Mouse (Mus musculus) brain, embryonic 14.5 days (tissue): Measurements from ENCODE around the gene Inpp5e. TPM values are rescaled to one million over a fixed set of nuclear protein-coding genes. Genes with fewer than 3 reads are reported as not detected.
A peak's percentile ranks its signal among the peaks of the same experiment; 100 is the strongest.

Source experiments
- DNase-seq: peaks from one replicate; pipeline ENCODE4 v3.0.0-alpha.2; 2011; ENCODE audit warnings: low read depth
- CTCF ChIP-seq: fragments of 200-500 bp; IDR thresholded peaks from 2 replicates; pipeline ENCODE4 v1.5.1; 2012; ENCODE audit warnings: inconsistent platforms, mild to moderate bottlenecking, moderate library complexity, borderline replicate concordance; ENCODE audit not compliant: insufficient read depth, insufficient read length; ENCODE audit errors: extremely low read depth
- POLR2A ChIP-seq: fragments of 200-500 bp; IDR thresholded peaks from 2 replicates; pipeline ENCODE4 v1.6.1; 2012; ENCODE audit warnings: mild to moderate bottlenecking, inconsistent platforms, borderline replicate concordance; ENCODE audit not compliant: poor library complexity, insufficient read depth, insufficient read length, severe bottlenecking; ENCODE audit errors: extremely low read depth
- polyA plus RNA-seq: library from polyadenylated mRNA; depleted of rRNA; stranded (reverse); fragments of >200 nt; gene quantifications from 2 replicates; pipeline ENCODE4 v1.2.3, GENCODE M21; 2012; rRNA removed

Gene Inpp5e
- 39.4 and 44.8 TPM in 2 replicates for polyA plus RNA-seq

DNA sequence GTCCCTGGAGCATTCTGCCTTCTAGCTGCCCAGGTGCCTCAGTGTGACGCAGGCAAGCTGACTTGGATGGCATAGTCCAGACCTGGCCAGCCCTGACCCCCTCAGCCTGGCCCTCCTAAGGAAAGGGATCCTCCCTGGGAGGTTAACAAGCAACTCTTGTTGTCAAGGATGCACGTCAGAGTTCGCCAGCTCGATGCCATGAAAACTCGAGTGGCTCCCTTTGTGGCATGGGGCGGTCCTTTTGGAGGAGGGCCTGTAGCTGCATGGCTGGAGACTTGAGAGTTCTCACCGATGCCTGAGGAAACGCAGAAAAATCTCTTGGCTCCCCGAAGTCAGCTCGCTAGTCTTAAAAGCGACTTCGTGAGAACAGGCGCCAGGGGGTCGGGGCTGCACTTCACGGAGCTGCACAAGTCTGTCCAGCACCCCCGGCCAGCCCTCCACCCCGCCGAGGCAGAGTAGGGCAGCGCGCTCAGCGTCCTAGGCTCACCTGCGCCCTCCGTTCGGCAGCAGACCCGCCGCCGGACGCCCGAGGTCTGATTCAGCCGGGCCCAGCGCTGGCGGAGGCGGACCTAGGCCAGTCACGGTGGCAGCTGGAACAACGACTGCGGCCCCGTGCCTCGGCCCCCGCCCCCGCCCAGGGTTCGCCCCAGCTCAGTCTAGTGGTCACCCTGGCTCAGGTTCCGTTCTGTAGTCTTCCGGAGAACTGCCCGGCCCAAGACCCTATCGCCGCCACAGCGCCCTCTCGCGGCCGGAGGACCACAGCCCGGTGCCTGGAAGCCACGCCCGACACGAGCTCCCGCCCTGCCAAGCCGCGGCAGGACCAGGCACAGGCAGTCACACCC lies at the start of gene Inpp5e:
TSS of gene Inpp5e (minus strand) at position 689 of the 842 bp plus-strand sequence.
- TF ChIP-seq CTCF (peak; percentile 97), POLR2A (peak; percentile 48; the same call in 1 of the 2 replicates)
- peak; percentile 96 for DNase-seq

DNA sequence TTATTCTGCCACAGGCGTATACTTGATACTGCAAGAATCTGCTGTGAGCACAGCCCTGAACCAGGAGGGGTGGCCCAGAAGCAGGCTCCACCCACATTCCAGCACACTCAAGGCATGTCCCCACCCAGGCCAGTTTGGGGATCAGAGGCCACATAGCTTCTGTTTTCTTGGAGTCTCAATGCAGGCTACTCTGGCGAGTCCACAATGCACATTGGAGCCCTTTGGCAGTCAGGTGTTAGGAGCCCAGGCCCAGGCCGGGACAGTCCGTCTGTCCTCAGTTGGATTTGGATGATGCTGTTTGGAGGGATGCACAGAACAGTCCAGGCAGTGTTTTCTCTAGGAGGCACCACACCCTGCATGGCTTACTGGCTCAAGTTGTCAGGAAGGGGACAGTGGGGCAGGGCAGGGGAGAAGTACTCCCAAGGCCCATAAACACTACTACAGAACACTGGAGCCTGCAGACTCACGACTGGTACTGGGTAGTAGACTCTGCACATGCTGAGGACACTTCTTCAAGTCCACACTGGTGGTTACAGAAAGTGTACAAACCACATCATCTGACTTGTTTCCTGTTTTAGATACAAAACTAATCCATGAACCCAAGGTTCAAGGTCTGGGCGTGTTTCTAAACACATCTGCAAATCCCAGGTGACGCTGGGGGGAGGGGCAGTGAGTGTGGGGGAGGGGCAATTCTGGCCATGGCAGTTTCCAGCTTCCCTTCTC lies 49.6 kb upstream of the Inpp5e start:
- DNase-seq: no peak
- TF ChIP-seq CTCF (no peak), POLR2A (no peak)

DNA sequence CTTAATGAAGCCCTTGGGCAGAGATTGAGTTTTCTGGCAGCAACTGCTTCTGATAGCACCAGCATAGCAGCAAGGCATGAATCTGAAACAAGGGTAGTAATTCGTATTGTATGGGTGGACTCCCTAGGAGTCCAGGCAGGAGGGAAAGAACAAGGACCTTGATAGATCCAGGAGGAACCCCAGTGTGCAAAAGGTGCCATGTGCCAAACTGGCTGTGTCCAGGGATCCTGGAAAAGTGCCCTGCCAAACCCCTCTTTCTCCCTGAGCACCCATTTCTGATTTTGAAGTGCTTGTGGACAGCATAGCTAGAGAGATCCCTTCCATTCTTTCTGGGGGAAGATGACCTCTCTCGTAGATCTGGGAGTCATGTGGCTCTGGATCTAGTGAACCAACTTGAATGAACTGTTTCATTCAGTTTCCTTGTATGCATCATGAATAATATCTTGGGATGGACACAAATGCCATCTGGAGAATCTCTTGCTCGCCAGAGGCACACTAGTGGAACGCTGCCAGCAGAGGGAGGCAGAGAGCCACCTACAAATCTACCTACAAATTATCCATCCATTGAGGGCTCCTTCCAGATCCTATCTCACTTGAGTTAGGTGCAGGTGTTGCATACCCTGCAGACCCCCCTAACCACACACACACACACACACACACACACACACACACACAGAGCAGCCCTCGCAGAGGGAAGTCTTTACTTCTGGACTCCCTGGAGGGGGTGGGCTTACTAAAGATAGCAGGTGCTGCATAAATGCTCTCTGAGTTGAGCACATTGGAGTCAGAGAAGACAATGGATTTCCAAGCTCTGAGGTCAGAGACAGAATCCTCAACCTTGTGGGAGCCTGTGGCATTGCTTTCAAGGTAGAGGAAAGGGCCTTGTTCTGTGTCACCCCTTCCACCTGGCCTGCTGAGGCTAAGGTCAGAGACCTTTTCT lies 40.4 kb upstream of the Inpp5e start:
- DNase-seq: peak; percentile 91
- no peak for TF ChIP-seq POLR2A
- TF ChIP-seq CTCF: peak; percentile 91

DNA sequence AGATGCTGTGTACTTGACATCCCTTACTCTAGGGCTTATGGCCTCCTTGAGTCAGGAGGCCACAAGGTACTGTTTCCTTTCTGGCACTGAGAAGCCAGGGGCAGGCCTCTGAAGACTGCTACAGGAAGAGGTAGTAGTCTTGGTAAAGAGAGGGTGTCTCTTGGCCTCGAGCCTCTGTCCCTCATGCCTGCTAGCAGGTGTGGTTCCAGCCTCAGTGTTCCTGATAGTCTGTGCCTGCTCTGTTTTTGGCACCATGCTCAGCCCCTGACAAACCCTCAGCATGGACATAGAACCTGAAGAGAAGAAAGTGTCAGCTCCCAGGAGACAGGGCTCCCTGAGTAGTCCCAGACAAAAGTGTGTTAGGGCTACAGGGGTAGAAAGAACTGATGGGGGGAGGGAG lies 38.4 kb upstream of the Inpp5e start:
- no peak for DNase-seq
- TF ChIP-seq POLR2A: no peak
- no peak for TF ChIP-seq CTCF

DNA sequence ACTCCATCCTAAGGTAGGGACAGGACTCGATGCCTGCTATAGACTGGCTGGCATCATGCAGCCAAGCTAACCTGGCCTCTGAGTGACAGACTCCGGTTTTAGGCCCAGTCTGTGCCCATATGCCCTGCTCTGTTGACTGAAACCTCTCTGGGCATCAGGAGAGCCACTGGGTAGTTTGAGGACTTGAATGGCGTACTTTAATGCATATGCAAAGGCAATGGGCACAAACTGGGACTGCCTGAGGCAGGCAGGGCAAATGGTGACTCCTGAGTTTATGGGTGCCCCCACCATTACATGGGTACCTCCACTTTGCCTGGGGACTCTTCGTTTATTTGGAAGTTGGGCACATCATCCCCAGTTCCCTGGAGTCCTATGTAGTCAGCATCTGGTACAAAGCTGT lies 37.7 kb upstream of the Inpp5e start:
- no peak for DNase-seq
- no peak for TF ChIP-seq CTCF
- no peak for TF ChIP-seq POLR2A

DNA sequence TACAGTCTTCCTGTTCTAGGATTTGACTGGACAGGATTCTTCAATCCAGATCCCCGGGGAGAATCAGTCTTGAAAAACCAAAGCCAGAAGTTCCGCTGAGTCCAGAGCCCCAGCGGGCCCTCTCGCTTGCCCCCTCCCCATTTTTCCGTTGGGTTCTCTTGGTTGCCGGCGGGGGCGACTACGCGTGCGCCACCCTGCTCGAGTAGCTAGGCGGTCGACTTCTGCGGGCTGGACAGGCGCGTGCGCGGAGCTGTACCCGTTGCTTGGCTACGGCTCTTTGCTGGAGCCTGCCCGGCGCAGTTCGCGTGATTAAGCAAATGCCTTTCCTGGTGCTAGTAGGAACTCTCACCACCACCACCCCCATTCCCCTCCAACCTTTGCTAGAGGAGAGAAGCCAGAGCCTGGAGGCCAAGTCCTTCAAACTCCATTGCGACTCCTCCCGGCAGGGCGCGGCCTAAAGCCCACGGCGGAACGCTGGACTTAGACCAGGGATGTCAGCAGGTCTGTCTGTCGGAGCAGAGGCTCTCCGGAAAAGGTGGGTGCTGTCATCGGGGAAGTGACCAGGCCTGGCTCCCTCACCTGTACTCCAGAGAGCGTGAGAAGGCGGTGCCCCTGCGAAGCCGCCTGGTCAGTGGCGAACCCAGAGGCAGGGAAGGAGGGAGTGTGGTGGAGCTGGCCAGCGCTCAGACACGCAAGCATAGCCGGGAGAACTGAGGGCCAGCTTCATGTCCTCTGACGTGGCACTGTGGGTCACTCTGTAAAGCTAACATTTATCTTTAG lies 36.9 kb upstream of the Inpp5e start:
- no peak for TF ChIP-seq CTCF
- TF ChIP-seq POLR2A: no peak
- peak; percentile 98 for DNase-seq

DNA sequence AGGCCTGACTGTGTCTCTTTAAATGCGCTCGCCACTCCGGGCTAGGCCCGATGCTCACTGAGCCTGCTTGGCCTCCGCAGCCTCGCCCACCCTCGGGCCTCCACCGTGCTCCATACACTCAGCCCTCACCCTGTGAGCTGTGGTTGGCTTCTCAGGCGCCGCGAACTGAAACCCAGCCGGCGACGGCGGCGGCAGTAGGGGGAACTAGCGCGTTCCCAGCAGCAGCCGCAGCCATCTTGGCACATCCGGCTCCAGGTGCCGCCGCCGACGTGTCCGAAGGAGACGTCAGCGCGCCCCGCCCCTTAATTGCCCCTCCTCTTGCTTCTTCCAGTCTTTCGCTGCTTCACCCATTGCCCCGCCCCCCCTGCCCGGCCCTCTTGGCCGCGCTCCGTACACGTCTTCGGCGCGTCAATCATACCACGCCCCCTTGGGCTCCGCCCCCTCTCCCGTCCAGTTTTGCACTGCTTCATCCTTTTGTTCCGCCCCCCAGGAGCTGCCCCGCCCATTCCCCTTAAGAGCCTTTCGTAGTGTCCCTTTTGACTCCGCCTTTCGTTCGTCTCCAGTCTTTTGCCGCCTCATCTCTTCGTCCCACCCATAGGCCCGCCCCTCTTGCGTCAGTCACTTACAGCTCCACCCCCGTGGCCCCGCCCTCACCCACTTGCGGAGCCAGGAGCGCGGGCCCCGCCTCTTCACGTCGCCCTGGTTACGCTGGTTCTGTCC lies 36.1 kb upstream of the Inpp5e start, which contains the start of gene Sec16a:
TSS of gene Sec16a (minus strand) at position 271 of the 720 bp plus-strand sequence.
- DNase-seq: peak; percentile 100
- no peak for TF ChIP-seq CTCF
- TF ChIP-seq POLR2A: peak; percentile 66; the same call in 1 of the 2 replicates

DNA sequence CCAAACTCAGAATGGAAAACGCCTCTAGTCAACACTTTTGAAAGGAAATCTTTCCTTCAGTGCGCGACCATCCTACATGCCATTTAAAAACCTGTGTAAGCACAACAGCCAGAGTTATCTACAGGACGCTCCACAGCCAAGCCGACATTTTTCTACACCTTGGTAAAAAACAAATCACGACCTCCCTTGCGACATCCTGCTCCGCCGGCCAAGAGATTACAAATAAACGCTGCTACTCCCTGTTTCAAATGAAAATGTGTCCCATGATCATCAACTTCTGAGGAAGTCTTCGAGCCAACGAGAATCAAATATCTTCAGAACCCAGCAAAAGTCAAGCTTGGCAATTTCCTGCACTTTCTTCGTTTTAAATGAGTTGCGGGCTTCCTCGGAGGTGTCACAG lies 35.4 kb upstream of the Inpp5e start:
- no peak for DNase-seq
- no peak for TF ChIP-seq POLR2A
- no peak for TF ChIP-seq CTCF

DNA sequence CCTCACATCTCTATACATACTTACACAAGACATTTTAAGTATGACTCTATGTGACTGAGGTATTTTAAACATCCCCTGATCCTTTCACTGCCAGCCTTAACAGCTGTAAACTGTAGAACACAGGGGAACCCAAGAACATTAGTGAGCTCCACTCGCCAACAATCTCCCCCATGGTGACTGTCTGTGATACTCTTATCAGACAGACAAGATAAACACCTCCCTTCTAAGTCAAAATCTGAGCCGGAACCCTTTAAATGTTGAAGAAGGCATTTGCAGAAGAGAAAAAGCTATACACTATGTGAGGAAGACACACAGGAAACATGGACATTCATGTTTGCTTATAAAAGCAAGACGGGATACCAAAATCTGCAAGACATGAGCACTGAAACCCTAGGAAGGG lies 34.9 kb upstream of the Inpp5e start:
- DNase-seq: no peak
- TF ChIP-seq CTCF (no peak), POLR2A (no peak)
